Mouse (Mus musculus) adrenal gland, adult 2 months (tissue): ENCODE measurements at regions not wholly inside any gene's neighbourhood (a gene's known extent, or its start where the extent isn't known, plus 50 kb on each side); places are given as distances from the start of the nearest gene placed in this dataset.
"Not testable (repeated sequence)": the region's sequence is repeated elsewhere in the genome, so short reads cannot be mapped to it uniquely, and the experiment has no call there.

Source experiments
- DNase-seq: peaks from one replicate; pipeline ENCODE4 v3.0.0; 2021

DNA sequence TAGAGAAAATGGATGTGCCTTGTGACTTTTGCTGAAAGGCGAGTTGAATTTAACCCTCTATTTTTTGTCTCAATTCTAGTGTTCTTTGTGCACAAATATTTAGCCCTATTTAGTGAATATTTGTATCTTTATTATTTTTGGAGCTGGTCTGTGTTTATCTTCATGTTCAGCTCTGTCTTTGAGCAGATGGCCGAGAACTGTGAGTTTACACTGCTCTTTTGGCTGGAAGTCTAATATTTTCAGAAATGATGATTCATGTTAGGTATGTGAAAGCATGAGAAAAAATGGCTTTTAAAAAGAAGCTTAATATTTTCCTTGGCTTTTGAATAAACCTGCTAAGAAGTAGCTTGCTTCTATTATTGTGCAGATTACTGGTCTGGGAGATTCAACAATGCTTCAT, 505.4 kb downstream of the Sema5a start:
- no peak for DNase-seq

DNA sequence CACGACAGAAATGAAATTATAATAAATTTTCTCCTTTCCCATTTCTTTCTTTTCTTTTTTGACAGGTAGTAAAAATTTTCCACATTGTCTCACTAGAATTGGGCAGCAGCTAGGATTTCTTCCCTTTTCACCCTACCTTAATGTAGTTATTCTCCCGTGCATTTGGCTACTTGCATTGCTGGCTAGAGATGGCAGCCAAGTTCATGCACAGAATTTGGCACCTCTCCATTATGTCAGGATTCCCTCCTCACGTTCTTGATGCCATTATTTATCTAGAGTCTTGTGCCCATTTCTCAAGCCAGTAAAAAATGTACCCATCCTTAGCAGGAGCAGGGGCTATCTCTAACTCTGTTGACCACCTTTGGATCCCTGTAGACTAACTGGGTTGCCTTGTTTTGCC, 507.4 kb downstream of the Sema5a start:
- no peak for DNase-seq

DNA sequence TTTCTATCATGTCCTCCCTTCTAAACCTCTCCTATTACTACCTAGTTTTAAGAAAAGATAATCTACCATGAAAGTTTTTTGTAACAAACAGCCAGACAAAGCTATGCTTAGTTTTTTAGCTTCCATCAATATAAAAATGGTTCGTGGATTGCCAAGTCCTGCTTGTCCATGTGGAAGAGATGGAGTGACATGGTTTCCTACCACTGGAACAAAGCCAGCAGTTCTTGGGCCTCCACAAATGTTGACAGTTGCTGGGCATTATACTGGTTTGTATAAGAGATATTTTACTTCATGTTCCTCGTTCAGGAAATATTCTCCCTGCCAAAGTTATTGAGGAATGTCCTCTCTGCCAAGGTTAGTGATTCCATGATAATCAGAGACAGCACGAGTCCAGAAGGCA, 515.5 kb downstream of the Sema5a start:
- no peak for DNase-seq

DNA sequence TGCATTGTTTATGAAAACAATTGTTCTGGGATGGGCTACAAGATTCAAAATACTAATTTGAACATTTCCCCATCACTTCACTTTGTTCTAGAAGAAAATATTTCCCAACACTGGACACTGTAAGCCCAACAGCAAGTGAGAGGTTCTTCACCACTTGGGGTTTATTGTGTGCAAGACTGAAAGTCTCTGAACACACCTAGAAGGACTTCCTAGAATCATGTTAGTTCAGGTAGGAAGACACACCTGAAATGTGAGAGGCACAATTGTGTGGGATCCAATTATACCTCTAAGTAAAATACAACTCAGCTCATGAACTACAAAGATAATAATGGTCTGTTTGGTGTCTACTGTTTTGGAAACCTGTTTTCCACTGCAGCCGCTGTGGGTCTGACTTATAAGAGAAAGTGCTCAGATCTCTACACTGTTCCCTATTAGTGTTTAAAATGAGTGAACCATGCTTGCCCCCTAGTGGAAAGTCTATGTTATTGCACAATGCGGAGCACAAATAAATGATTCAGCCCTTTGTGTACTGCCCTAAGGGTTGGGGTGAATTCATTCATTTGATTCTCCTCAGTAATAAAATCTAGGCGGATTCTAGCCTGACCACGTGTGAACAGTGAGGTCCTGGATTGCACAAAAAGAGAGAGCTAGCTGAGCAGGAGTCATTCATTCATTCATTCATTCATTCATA, 521.5 kb downstream of the Sema5a start:
- DNase-seq, result peak; percentile 15

DNA sequence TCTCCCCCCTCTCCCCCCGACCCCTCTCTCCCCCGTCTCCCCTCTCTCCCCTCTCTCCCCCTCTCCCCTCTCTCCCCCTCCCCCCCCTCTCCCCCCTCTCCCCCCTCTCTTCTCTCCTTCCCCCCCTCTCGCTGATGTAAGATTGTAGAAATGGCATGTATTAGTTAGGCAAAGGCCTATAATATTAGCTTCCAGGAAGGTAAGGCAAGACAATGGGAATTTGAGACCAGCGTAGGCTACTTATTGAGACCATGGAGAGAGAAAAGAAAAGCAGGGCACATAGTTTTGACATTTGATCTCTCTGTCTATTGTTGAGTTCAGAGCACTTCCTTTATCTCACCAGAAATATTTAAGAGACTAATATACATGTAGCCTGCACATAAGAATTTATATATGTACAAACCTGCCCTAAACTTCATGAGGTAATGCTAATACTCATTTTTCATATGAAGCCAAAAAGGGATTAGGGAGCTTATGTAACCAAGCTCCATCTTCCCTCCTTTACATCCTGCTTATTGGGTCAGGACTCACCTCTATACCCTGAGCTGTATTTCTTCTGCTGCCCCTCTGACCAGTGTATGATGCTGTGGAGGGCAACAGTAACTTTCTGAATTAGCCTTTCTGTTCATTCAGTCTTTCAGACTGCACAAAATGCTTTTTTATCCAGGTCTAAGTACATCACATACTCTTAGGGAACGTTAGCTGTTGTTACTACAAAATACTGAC, 522.3 kb downstream of the Sema5a start:
- no peak for DNase-seq

DNA sequence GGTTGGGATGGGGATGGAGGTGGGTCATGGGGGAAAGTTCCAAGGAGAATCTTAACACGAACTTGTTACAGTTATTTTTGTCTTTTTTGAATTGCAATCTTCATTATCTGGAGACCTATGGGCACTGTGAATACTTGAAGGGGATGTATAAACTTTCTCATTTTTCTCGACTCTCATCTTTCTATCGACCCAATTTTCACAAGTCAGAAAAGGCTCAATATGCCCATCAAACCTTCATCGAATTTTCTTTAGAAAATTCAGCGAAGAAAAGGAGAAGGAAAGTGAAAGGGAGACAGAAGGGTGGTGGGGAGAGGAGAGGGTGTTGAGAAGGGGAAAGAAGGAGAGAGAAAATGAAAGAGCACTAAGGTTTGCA, 533.6 kb downstream of the Sema5a start:
- not testable (repeated sequence) for DNase-seq

DNA sequence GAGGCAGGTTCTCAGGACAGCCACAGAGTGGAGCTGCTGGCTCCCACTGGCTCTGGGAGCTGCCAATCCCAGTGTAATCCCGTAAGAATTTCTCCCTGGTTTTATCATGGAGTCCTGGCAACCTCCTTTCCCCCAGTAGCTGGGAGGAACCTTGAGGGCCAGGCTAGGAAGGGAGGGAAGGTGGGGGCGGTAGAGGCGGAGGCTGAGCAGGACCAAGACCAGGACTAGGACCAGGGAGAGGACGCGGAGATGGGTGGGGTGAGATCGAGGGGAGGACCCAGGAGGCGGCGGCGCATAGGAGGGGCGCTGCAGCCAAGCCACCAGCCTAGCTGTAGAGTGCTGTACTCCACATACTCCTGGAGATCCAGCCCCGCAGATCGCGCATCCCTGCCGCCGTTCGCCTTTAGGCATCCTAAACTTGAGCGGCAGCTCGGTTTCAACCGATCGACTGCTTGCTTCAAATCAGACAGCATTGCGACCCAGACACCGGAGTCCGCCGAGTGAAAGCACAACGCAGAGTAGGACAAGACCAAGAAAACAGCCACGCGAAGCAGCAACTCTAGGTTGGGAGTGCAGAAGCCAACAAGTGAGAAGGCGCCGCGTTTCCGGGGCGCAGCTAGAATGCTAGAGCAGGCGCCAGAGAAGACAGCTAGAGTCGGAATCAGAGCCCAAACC, 534.1 kb downstream of the Sema5a start:
- peak; percentile 89 for DNase-seq

DNA sequence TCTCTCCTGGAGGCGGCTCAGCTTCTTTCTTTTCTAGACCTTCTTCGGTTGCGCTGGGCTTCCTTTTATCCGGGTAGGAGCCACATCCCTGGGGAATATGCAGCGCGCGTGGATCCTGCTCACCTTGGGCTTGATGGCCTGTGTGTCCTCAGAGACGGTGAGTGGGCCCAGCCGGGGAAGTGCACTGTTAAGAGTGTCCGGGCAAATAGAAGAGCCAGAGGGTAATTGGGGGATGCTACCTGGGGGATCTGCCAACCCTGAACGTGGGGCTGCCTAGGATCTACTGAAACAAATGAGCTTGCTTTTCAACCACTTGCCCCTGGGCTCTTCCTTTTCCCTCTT, 534.6 kb downstream of the Sema5a start:
- not testable (repeated sequence) for DNase-seq

DNA sequence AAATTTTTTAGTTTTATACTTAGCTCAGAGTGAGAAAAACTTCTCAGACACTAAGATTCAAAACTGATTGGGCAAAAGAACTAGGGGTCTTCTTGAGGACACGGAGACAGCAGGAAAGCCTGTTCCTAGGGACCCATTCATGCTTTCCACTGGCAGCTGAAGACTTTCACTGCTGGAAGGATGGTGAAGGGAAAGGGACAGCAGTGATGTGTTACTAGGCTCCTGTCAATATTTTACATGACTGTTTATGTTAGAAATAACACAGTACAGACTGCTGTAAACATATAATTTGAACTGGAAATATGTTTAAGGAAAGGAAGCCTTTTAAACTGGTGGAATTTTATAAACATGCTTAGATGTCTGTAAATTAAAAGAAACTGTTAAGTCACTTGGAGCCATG, 537.0 kb downstream of the Sema5a start:
- DNase-seq, result not testable (repeated sequence)

DNA sequence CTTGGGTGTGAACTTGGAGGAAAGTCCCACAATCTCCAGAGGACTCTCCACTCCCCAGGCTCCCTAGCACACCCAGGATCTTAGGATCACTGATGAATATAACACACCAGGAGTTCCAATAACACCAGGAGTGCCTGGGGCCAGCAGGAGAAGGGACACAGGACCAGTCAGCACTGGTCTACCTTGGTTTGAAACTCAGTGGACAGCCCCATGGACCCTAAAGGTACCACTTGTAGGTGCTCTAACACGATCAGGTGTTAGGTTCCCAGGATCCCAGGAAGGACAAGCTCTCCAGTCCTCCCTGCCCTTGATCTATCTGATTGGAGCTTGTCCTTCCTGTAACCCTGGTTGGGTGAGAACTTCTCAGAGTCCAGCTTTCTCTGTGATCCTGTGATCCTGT, 554.6 kb downstream of the Sema5a start:
- no peak for DNase-seq

DNA sequence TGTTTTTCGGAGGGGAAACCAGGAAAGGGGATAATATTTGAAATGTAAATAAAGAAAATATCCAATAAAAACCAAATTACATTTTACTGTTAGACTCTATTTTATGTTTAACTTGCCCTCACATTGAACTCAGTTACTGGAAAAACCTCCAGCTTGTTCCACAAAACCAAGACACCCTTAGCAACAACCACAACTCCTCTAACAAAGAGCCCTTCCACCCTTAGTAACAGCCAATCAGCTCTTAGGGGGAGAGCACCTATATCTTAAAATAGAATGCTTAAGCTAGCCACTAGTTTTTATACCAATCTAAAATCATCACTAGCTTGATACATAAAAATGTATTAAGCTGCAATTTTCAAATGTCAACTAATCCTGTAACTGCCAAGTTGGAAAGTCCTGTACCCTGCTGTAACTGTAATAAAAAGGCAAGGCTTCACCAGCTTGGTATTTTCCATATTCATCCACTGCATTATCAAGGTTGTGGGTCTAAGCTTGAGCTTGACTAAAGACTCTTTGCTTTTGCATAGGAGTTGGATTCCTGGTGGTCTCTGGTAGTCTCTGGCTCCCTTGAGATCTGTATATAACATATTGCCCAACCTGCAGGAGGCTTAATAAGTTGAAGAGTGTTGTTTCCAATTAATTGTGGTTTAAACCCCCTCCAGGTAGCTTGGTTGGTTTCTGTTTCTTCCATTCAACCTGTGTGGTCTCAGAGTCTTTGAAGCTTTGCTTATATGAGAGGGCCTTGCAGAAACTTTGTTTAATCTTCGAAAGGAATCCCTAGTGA, 566.4 kb downstream of the Sema5a start:
- DNase-seq, result no peak

DNA sequence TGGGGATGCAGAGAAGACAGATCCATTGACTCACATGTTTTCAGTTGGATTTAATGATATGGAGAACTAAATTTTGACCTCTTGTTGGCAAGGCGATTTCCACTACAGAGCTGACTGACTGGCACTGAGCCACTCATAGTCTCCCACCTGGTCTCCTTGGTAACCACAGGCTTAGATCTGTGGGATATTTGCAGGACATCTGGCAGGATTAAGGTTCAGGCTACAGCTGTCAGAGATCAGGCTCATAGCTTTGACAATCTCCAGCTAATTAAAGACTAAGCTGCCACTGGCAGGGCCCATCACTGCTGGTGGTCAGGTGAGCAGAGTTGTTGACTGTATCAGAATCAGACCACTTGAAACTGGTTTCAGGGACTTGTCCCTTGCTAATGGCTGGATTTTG, 595.4 kb downstream of the Sema5a start:
- DNase-seq, result no peak
